Mouse (Mus musculus) NIH3T3 (cell line): ENCODE data around the gene Pdxk.
"Not testable (repeated sequence)": the region's sequence is repeated elsewhere in the genome, so short reads cannot be mapped to it uniquely, and the experiment has no call there.

Experiments
- DNase-seq: peaks from one replicate; pipeline ENCODE4 v3.0.0-alpha.2; 2012; ENCODE audit warnings: low read depth

Pdxk gene

DNA sequence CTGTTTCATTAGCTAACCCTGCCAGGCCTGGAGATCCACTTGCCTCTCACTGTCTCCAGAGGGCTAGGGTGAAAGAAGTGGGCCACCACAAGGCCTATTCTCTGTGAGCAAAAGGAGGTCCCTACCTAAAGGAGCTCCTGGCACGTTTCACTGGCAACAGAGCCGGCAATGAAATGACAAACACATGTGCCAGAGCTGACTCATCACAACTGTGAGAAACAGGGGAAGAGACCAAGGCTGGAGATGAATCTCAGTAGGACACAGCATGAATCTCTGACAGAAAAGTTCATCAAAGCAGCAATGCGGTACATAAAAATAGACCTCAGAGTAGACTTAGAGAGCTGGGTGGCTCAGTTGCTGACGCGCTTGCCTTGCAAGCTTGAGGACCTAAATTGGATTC, 46.9 kb downstream of the Pdxk start:
- DNase-seq = peak; percentile 90

DNA sequence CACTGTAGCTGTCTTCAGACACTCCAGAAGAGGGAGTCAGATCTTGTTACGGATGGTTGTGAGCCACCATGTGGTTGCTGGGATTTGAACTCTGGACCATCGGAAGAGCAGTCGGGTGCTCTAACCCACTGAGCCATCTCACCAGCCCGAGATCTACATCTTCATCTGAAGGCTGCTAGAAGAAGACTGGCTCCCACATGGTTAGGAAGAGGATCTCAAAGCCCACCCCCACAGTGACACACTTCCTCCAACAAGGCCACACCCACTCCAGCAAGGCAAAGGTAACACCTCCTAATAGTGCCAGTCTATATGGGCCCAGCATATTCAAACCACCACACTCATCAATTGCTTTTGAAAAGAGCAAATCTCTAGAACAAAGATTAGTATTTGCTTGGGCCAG, 49.8 kb downstream of the Pdxk start:
- not testable (repeated sequence) for DNase-seq

DNA sequence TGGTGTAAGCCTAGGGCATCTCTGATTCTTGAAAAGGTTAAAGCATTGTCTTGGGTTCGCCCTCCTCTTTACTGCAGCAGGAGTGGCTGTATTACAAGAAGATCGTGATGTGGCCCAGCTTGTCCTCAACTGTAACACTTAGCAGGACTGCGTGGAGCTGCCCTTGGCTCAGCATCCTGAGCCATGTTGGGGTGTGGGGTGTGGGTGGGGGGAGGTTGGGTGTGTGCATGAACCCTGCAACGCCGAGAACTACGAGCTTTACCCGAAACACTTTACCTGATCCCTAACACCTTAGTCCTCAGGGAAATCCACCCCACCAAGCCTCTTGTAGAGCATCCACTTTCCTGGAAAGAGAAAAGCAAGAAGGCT, 51.6 kb downstream of the Pdxk start:
- DNase-seq = no peak

DNA sequence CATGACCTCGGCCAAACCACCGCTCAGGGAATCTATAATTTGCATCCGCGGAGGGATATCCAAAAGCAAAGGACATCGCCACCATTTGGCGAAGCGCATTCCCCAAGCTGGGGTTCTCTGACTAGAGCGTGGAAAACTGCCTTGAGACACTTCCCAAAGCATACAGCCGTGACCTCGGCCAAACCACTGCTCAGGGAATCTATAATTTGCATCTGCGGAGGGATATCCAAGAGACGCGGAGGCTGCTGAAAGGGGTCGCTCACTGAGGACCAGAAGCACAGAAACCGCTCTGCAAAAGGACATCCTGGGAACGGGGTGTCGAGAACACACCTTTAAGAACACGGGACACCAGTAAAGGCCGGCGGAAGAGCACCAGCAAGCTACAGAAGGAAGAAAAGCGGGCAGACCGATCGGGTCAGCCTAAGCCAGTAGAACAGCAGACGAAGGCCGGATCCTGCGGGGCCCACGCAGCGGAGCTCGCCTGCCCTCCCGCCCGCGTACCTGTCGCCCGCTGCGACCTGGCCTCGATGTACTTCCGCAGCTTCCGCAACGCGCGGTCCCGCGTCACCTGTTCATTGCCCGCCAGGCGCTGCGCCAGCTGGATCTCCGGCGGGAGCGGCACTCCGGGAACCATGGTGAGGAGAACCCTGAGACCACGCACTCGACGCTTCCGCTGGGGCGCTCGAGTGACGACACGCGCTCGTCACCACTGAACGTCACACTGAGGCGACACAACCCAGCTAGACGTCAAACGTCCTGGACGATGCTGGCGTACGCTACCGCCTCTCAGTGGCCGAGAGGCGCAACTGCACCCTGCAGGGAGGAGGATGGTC, 52.2 kb downstream of the Pdxk start, which contains the start of gene Rrp1:
TSS of gene Rrp1 (minus strand) at position 725 of the 833 bp plus-strand sequence.
- DNase-seq = peak; percentile 99

DNA sequence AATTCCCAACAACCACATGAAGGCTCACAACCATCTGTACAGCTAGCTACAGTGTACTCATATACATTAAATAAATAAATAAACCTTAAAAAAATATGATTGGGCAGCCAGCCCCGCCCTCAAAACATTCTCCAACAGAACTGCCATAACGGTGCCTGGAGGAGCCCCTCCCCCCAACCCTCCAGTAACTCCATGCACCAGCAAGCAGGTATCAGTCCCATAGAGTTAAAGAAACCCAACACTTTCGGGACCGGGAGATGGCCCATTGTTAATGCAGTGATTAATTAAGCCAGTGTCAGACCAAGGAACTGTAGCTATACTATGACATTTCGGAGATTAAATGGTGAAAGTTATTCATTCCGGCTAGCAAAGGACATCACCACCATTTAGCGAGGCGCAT, 52.9 kb downstream of the Pdxk start:
- DNase-seq = peak; percentile 61

DNA sequence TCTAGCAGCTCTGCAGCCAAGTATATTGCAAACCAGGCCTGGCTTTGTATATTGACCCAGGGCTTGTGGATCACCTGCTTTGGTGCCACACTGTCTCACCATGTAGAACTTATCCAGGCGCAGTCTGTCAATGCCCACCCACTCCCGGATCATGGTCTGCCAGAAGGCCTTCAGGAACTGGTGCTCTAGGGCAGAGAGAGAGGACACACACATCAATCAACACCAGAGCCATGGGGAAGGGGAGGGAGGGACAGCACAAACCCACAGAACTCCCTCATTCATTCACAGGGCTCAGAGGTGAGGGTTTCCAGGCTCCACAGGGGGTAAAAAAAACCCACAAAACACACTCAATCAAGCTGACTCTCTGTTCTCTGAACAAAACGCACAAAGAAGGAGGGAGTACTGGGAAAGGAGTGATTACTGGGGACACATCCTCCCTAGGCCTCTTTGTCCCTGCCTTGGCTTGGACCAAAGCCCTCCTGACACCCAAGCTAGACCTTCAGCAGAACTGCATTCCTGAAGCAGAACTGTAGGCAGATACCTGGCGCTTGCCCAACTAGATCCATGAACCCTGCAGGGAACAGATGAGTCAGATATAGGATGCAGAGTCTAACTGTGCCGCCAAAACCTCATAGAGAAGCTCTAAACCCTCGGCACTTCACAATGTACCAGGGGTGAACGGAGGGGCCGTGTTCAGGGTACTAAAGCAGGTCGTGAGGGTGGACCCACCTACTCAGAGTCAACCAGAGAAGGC, 55.6 kb downstream of the Pdxk start:
- peak; percentile 96 for DNase-seq

DNA sequence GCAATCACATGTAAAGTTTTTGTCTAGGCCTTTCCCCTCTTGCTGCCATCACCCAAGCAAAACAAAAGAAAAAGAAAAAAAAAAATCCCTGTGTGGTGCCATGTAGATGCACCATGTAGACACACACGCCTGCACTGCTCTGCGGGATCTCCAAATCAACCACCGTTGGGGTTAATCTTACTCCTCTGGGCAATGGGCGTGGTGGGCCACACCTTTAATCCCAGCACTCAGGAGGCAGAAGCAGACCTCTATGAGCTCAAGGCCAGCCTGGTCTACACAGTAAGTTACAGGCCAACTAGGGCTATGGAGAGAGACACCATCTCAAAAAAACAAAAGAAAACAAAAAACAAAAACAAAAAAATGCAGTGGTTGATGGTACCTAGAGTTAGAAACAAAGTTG, 57.6 kb downstream of the Pdxk start:
- DNase-seq = no peak

DNA sequence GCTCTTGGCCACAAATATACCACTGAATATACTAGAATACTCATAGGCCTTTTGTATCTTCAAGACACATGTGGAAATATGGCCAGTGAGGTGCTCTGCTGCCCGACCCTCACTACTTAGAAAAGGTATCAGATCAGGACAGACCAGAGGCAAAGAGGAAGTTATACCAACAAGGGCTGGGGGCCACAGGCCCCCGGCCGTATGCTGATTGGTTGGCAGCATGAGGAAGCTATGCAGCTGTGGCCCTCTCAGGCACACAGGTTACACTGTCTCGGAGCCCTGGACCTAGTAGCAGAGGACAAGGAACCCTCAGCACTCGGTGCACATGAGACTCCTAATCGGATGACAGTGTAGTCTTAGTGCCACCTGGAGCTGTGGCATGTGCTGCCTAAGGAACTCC, 58.6 kb downstream of the Pdxk start:
- DNase-seq = no peak

DNA sequence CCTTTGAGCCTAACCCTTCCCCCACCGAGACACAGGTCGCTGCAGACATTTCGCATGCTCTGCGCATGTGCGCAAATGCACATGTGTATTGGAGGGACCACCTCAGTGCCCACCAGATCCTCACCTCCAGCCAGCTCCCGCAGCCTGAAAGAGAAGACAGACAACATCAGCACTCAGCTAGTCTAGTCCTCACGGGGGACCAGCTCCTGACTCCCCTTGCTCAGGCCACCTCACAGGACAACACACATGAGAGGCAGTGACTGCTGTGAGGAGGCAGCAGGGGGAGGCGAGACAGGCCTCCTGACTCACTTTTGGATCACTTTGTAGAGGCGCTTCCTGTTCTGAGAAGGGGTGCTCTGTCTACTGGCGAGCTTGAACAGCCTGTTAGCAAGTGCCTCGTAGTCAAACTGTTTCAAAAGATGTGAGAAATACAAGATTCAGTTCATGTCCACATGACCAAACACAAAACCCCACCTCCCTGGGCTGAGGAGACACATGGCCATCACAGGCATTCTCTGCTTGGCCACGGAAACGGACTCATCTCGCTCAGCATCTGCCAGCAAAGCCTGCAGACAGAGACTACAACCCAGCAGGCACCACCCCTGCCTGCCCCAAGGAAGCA, 62.4 kb downstream of the Pdxk start:
- DNase-seq = no peak

DNA sequence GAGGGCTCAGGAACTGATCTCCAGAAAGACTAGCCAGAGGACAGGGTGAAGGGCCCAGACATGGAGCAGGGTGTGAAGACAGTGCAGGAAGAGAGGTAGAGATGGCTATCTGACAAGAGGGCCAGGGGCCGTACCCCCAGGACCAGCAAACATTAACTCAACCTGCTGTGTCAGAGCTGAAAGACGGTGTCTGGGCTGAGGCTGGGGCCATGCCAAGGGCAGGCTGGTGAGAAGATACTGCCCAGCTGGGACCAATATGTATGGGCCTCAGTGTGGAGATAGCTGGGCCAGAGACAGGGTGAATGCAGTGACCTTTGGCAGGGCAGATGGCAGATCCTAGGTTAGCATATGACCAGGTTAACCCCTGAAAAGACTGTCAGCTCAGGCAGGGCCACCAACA, 63.6 kb downstream of the Pdxk start:
- DNase-seq = no peak

DNA sequence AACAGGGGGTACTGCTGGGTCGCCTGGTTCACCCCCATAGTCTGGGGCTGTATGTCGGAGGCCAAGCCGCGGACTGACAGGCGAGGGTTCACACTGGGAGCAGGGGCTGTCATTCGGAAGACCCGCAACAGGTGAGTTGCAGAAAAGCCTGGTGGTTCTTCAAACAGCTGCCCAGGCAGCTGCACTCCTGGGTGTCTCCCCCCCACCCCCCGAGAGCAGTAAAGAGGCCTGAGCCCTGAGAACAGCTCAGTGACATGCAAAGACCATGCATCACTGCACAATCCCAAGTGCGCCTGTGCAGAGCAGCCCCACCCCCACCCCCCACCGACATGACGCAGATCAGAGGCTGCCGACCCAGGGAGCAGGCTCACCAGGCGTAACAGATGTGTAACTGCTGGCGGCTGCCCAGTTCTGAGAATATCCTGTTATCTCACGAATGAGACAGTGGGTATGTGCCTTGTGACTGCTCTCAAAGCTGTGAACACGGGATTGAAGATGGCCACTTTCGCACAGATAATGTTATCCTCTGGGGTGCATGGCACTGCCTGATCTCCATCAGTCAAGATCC, 65.6 kb downstream of the Pdxk start:
- DNase-seq = peak; percentile 31

DNA sequence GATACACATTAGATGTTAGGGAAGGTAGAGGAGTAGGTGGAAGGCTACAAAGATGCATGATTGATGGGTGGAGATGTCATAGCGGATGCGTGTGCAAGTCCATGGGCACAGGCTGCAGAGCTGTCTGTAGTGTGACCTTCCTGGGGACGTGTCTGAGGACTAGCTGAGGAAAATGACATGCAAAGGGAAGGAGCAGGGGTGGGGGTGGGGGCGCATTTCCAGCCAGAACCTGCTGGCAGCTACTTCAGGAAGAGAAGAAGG, 68.2 kb downstream of the Pdxk start:
- DNase-seq = no peak

DNA sequence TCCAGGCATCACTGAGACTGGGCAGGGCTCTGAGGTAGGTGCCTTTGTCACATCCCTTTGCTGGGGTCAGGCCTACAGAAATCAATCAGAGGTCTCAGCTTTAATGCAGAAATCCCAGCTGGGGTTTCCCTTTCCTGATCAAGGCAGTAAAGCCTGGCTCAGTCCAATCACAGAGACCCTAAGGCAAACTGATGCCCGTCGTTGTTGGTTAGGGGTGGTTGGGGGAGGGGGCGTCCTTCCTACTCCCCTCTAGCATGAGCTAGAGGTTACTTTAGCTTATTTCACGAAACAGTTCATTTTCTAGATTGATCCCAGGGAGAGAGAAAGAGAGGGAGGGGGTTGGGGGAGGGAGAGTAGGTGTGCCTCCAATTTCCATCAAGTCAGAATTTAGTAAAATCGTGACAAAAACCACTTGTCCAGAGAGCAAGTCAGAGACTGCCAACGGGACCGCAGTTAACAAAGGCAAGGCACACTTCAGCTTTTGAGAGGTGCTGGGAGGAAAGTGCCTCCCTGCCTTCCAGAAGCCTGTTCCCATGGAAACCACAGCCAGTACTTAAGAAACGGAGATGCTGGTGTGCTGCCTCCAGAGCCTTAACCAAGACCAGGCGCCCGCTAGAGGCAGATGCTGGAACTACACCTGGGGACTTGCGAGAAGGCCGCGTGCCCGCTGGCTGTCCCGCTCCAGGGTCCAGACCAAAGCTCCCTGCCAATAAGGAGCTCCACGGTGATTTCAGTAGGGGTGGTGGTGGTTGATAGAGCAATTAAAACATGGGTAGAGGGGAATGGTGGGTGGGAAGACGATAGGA, 68.8 kb downstream of the Pdxk start:
- peak; percentile 81 for DNase-seq

DNA sequence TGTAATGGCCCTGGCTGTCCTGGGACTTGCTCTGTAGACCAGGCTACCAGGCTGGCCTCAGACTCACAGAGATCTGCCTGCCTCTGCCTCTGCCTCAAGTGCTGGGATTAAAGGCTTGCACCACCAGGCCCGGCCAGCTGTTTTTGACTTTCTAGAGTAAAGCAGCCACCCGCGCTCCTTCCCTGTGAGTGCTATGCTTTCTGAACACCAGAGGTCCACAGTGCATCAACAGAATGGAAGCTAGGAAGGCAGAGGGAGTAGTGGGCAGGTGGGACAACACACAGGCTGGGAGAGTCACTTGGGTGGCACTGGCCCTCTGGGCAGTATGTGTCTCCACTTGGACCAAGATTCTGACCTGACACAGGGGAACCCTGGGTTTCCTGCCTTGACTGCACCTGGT, 69.4 kb downstream of the Pdxk start:
- peak; percentile 40 for DNase-seq

DNA sequence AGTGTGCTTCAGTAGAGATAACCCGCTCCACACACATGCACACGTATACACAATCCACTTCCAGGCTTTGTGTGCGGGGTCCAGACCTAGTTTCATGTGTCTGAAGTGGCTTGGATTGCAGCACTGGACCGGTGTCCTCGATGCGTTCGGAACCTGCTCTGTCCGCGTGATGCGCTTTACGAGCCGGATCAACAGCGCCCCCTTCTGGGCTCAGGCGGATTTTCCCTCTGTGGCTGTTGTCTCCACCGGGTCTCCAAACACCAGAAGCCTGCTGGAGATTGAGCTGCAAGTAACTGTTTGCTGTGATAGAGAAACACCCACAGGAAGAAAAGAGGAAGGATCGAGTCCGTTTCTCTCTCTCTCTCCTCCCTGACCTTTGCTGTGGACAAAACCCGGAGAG, 72.7 kb downstream of the Pdxk start:
- DNase-seq = peak; percentile 92

DNA sequence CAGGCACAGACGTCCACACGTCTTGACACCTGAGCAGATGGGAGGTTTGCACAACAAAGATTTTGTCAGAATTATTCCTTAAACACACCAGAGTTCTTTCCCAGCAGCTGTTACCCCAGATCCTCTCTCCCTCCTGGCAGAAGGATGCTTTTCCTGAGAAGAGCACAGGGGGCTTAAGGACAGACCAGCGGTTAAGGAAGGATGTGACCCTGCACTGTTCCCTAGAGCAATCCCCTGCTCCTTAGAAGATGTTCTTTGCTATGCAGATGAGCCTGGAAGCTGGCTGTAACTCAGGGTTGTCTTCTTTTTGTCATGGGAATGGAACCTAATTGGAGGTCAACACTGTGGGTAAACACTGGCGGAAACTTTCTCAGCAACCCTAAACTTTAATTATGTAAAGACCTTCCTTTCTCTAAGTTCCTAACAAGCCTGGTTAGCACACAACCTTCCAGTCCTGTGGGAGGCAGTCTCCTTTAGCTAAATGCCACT, 73.7 kb downstream of the Pdxk start:
- no peak for DNase-seq

DNA sequence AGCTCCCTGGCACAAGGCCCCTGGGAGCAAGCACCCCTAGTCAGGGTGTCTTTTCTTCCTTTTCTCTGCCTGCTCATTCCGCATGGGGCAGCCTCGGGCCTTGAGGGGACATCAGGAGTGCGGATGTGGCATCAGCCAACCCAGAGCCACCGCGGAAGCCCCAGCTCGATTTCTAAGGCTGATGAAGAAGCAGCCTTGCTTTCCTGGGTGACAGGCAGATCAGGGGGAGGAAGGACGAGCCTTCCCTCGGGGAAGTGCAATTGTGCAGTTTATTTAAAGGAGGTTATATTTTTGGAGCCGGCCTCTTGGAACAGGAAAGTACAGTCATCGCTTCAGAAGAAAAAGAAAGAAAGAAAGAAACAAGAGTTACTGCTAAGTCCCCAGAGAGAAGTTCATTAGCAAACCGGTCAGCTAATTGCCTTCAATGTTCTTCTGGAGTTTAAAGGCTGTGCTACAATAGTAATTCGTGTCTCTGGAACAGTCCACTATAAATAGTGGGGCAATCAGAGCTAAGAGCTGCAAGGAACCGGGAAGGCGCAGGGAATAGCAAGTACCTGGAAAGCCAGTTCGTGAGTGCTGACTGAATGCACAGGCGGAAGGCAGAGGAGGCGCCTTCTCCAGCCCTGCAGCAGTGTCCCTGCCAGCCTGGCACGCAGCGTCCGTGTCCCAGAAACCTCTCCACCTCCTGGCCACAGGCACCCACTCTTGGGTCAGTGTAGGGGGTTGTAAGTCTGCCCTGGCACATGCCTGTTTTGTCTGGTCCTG, 76.4 kb downstream of the Pdxk start:
- DNase-seq = no peak
